Mouse (Mus musculus): Measurements from ENCODE around the gene Fbl. TPM values are rescaled to one million over a fixed set of nuclear protein-coding genes. Genes with fewer than 3 reads are reported as not detected.

Fbl gene
- polyA plus RNA-seq, 1 experiment from 2014 or later = 42.4 TPM

DNA sequence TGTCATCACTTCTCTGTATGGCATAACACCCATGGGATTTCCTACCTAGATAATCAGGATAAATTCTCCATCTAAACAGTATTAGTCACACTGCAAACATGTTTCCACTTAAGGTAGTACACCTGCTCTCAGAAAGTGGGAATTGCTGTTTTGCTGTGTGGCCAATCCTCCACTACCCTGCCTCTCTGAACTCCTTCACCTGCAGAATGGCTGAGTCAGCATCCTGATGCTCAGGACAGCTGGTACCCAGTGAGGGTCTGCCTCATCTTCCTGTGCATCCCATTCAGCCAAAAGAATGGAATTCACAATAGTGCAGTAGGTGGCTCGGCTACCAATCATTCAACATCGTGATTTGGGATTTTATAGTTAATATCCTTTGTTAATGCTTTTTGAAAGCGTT lies 9.6 kb upstream of the Fbl start:
- H3K9me3 ChIP-seq (ENCODE audit: control insufficient read depth, low read length) = no peaks in the 10 kb centered on the region
- H3K4me3 ChIP-seq (ENCODE audit: low read depth, low read length) = no peak overlapping the region
- DNase-seq (ENCODE audit: low spot score) = no peak
- no peaks in the 10 kb centered on the region for H3K4me1 ChIP-seq (ENCODE audit: control insufficient read depth, insufficient read depth, low read length)
- H3K36me3 ChIP-seq (ENCODE audit: control insufficient read depth, insufficient read depth, low read length) = no peaks in the 10 kb centered on the region
- no peak overlapping the region for H3K9ac ChIP-seq (ENCODE audit: low read depth, low read length)
- WGBS = 88% methylated on average over 3 of the region's 3 CpGs
- no peak overlapping the region for H3K27ac ChIP-seq (replicated peaks; ENCODE audit: low read depth, low read length)
- no peaks in the 10 kb centered on the region for H3K27me3 ChIP-seq (replicated peaks; ENCODE audit: control insufficient read depth, insufficient read depth, low read length)
- no peak for ATAC-seq (ENCODE audit: low read depth)
- H3K4me2 ChIP-seq (ENCODE audit: low read depth, low read length) = no peak overlapping the region

DNA sequence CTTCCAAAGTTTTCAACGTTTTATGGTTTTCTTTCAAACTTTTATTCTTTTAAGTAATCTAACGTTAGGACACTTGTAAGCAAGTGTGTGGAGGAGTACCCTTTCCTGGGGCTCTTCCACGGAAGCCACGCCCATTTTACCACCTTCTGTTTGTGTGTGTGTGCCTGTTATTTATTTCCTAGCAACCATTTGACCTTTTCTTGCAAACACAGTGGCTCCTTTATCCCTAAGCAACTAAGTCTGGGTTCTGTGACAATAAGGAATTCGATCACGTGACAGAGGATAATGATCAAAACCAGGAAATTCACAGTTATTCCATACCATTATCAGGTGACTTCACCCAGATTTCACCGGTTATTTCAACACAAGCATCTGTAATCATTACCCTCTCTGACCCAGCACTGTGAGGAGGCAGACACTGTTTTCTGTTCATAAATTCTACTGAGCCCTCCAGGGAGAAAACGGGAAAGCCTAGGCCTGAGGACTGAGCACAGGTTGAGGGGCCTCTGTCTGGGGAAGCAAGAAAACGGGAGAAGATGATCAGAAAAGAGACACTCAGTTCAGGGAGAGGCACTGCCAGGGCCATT lies 8.3 kb upstream of the Fbl start:
- Histone ChIP-seq H3K4me2 (ENCODE audit: low read depth, low read length) (no peak overlapping the region), H3K4me3 (ENCODE audit: low read depth, low read length) (no peak overlapping the region), H3K27me3 (replicated peaks; ENCODE audit: control insufficient read depth, insufficient read depth, low read length) (no peaks in the 10 kb centered on the region), H3K9ac (ENCODE audit: low read depth, low read length) (no peak overlapping the region), H3K9me3 (ENCODE audit: control insufficient read depth, low read length) (0 out of 2 replicates have a peak, but pooled peaks cover 6% of the 10 kb centered on the region), H3K27ac (replicated peaks; ENCODE audit: low read depth, low read length) (no peak overlapping the region), H3K4me1 (ENCODE audit: control insufficient read depth, insufficient read depth, low read length) (no peaks in the 10 kb centered on the region), H3K36me3 (ENCODE audit: control insufficient read depth, insufficient read depth, low read length) (no peaks in the 10 kb centered on the region)
- 54% methylated on average over 9 of the region's 9 CpGs for WGBS
- DNase-seq (ENCODE audit: low spot score) (no peak), ATAC-seq (ENCODE audit: low read depth) (no peak)

DNA sequence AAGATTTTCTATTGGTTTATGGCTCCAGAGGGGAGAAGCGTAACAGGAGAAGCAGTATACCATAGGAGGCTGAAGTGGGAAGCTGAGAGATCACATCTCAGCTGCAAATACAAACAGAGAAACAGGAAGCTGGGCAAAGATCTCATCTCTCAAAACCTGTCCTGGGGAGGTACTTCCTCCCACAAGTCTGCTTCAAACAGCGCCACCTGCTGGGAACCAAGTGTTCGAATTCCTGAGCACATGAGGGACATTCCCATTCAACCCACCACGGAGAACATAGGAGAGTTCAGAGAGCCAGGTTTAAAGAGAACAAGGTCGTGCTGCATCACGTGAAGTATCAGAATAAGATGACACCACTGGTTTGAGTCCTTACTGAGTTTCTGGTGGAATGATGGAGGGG lies 4.1 kb upstream of the Fbl start:
- Histone ChIP-seq H3K27me3 (replicated peaks; ENCODE audit: control insufficient read depth, insufficient read depth, low read length) (no peaks in the 10 kb centered on the region), H3K4me2 (ENCODE audit: low read depth, low read length) (no peak overlapping the region), H3K9me3 (ENCODE audit: control insufficient read depth, low read length) (0 out of 2 replicates have a peak, but pooled peaks cover 6% of the 10 kb centered on the region), H3K4me1 (ENCODE audit: control insufficient read depth, insufficient read depth, low read length) (peaks cover 2% of the 10 kb centered on the region; the same call in 1 of the 2 replicates), H3K36me3 (ENCODE audit: control insufficient read depth, insufficient read depth, low read length) (no peaks in the 10 kb centered on the region), H3K4me3 (ENCODE audit: low read depth, low read length) (no peak overlapping the region), H3K27ac (replicated peaks; ENCODE audit: low read depth, low read length) (no peak overlapping the region), H3K9ac (ENCODE audit: low read depth, low read length) (no peak overlapping the region)
- ATAC-seq (ENCODE audit: low read depth) (no peak), DNase-seq (ENCODE audit: low spot score) (no peak)
- WGBS = 82% methylated on average over 6 of the region's 6 CpGs

DNA sequence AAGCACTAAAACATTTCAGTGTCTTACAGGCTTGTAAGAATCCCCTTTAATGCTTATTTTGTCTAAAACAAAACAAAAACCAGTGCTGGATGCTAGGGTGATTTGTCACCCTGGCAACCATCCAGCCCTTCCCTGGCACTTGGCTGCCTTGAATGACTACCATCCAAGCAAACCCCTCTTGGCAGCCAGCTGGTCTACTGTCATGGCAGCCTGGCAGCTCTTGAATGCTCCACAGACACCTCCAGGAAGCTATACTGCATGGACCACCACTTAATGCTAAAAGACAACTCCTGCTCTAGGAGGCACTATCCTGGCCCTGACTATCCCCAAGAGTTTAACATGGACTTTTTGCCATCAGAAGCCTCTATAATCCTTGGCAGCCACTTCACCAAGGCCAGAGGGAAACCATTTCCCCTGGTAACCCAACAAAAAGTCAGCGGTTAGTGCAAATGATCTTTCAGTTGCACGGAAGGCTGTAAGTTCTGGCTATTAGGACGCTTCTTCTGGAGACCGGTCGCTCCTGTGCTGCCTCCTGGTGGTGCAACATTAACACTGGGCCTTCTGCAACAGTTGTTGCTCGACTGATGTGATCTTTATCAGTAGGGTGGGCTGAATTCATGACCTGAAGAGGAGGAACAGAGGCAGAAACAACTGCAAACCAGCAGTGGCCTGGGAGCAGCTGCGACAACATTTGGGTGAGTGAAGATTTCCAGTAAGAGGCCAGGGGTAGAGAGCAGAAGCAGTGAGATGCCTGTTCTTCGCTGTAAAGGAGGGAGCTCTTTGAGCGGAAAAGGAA lies 992 bp upstream of the Fbl start:
- Histone ChIP-seq H3K4me1 (ENCODE audit: control insufficient read depth, insufficient read depth, low read length) (peaks cover 10% of the 10 kb centered on the region), H3K9me3 (ENCODE audit: control insufficient read depth, low read length) (0 out of 2 replicates have a peak, but pooled peaks cover 6% of the 10 kb centered on the region), H3K27ac (replicated peaks; ENCODE audit: low read depth, low read length) (peak overlapping the region; percentile 89), H3K36me3 (ENCODE audit: control insufficient read depth, insufficient read depth, low read length) (no peaks in the 10 kb centered on the region), H3K9ac (ENCODE audit: low read depth, low read length) (peak overlapping the region; percentile 88), H3K27me3 (replicated peaks; ENCODE audit: control insufficient read depth, insufficient read depth, low read length) (no peaks in the 10 kb centered on the region), H3K4me3 (ENCODE audit: low read depth, low read length) (peak overlapping the region; percentile 85), H3K4me2 (ENCODE audit: low read depth, low read length) (peak overlapping the region; percentile 76)
- WGBS = 10% methylated on average over 9 of the region's 9 CpGs
- peak; percentile 27; the same call in 1 of the 2 replicates for ATAC-seq (ENCODE audit: low read depth)
- peak; percentile 84 for DNase-seq (ENCODE audit: low spot score)

DNA sequence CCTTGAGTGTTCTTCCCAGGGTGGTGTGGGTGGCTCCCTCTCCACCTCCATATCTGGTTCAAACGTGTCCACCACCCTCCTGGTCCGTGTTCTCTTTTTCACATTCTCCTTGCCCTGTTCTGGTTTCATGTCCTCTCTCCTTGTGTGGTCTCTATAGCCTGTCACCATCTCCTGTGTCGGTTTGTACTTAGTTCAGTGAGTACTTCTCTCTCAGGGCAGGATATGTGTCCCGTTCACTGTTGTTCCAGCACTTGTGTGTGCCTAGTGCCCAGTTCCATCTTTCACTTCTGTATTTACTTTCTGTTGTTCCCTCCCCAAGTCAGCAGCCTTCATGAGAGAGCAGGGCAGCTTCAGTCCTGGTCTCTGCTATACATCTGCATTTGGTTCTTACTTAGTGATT lies 5.8 kb downstream of the Fbl start:
- Histone ChIP-seq H3K9ac (ENCODE audit: low read depth, low read length) (no peak overlapping the region), H3K27me3 (replicated peaks; ENCODE audit: control insufficient read depth, insufficient read depth, low read length) (no peaks in the 10 kb centered on the region), H3K27ac (replicated peaks; ENCODE audit: low read depth, low read length) (no peak overlapping the region), H3K36me3 (ENCODE audit: control insufficient read depth, insufficient read depth, low read length) (peaks cover 38% of the 10 kb centered on the region), H3K4me3 (ENCODE audit: low read depth, low read length) (no peak overlapping the region), H3K9me3 (ENCODE audit: control insufficient read depth, low read length) (no peaks in the 10 kb centered on the region), H3K4me1 (ENCODE audit: control insufficient read depth, insufficient read depth, low read length) (peaks cover 9% of the 10 kb centered on the region), H3K4me2 (ENCODE audit: low read depth, low read length) (no peak overlapping the region)
- WGBS = 84% methylated on average over 4 of the region's 4 CpGs
- DNase-seq (ENCODE audit: low spot score) (no peak), ATAC-seq (ENCODE audit: low read depth) (no peak)

DNA sequence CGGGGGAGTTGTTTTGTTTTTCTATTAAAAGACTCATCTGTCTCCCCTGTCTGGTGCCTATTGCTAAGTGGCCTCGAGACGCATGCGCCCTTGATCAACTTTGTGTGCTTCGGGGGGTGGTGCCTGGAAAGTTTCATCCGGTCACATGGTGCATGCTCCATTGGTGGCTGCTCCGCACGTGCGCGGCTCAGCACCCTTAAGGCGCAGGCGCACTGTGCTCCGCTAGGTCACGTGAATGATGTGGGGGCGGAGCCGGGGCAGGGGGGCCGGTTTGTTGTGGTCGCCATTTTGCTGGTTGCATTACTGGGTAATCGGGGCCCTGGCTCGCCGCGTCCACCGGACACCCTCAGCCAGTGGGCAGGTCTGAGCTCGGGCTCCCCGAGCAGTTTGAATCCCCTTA lies 9.7 kb downstream of the Fbl start, which contains the start of gene Dyrk1b:
Gene Dyrk1b, plus strand, starts transcription at position 242 of the 400 bp plus-strand sequence.
- ATAC-seq (ENCODE audit: low read depth) = peak; percentile 90
- no peaks in the 10 kb centered on the region for H3K27me3 ChIP-seq (replicated peaks; ENCODE audit: control insufficient read depth, insufficient read depth, low read length)
- peaks cover 70% of the 10 kb centered on the region for H3K36me3 ChIP-seq (ENCODE audit: control insufficient read depth, insufficient read depth, low read length)
- H3K4me3 ChIP-seq (ENCODE audit: low read depth, low read length) = peak within 1 kb of the TSS; percentile 95
- peaks cover 6% of the 10 kb centered on the region; the same call in 1 of the 2 replicates for H3K4me1 ChIP-seq (ENCODE audit: control insufficient read depth, insufficient read depth, low read length)
- WGBS = 0% methylated on average over 25 of the region's 25 CpGs
- peak within 1 kb of the TSS; percentile 92 for H3K27ac ChIP-seq (replicated peaks; ENCODE audit: low read depth, low read length)
- H3K4me2 ChIP-seq (ENCODE audit: low read depth, low read length) = peak within 1 kb of the TSS; percentile 81
- no peaks in the 10 kb centered on the region for H3K9me3 ChIP-seq (ENCODE audit: control insufficient read depth, low read length)
- H3K9ac ChIP-seq (ENCODE audit: low read depth, low read length) = peak within 1 kb of the TSS; percentile 90
- DNase-seq (ENCODE audit: low spot score) = peak; percentile 99

DNA sequence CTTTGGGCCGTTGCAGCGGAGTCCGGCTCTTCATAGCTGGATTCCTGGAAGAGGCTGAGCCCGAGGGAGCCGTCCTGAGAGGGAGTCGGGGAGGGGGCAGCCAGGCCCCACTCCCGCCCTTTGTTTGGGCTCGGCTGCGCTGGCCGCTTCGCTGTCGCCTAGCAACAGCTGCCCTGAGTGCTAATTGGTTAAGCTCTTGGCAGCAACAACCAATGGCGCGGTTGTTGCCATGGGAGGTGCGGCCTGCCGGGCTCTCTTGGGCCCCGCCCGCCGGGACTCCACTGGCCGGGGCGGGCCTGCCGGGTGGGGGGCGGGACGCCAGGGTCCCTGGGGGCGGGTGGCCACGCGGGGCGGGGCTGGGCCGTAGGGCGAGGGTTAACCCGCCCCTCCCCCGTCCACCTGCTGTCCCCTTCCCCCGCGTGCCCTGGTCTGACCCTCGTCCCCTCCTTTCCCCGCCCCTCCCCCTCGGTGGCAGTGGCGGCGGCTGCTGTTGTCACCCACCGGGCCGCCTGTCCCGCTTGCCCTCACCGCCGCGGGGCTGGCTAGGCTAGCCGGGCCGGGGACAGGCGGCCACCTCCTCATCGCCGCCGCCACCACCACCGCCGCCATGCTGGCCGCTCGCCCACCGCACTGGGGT lies 10.3 kb downstream of the Fbl start:
- H3K4me1 ChIP-seq (ENCODE audit: control insufficient read depth, insufficient read depth, low read length) = peaks cover 6% of the 10 kb centered on the region; the same call in 1 of the 2 replicates
- peak overlapping the region; percentile 92 for H3K27ac ChIP-seq (replicated peaks; ENCODE audit: low read depth, low read length)
- ATAC-seq (ENCODE audit: low read depth) (peak; percentile 95), DNase-seq (ENCODE audit: low spot score) (peak; percentile 99)
- 0% methylated on average over 20 of the region's 56 CpGs for WGBS
- H3K4me3 ChIP-seq (ENCODE audit: low read depth, low read length) = peak overlapping the region; percentile 95
- H3K9ac ChIP-seq (ENCODE audit: low read depth, low read length) = peak overlapping the region; percentile 90
- no peaks in the 10 kb centered on the region for H3K27me3 ChIP-seq (replicated peaks; ENCODE audit: control insufficient read depth, insufficient read depth, low read length)
- no peaks in the 10 kb centered on the region for H3K9me3 ChIP-seq (ENCODE audit: control insufficient read depth, low read length)
- peaks cover 74% of the 10 kb centered on the region for H3K36me3 ChIP-seq (ENCODE audit: control insufficient read depth, insufficient read depth, low read length)
- peak overlapping the region; percentile 81 for H3K4me2 ChIP-seq (ENCODE audit: low read depth, low read length)

DNA sequence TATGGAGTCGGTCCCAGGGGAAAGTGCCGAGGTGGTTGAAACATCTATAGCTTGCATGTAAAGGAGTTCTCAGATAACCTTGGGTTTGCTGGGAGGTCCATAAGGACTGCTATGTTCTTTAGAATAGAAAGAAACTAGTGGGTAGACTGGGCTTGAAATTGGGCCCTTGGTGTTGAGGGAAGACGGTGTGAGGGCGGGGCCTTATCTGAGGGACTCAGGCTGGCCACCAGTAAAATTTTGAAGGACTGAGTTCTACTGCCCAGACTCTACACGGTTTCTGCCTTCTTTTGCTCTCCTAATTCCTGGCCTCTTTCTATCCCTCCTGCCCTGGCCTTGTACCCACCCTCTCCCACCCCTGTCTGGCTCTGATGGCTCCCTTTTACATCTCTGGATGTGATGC lies 11.4 kb downstream of the Fbl start:
- 74% methylated on average over 5 of the region's 5 CpGs for WGBS
- peak overlapping the region; percentile 81 for H3K4me2 ChIP-seq (ENCODE audit: low read depth, low read length)
- no peak overlapping the region for H3K27ac ChIP-seq (replicated peaks; ENCODE audit: low read depth, low read length)
- DNase-seq (ENCODE audit: low spot score) = no peak
- peaks cover 6% of the 10 kb centered on the region; the same call in 1 of the 2 replicates for H3K4me1 ChIP-seq (ENCODE audit: control insufficient read depth, insufficient read depth, low read length)
- peaks cover 75% of the 10 kb centered on the region for H3K36me3 ChIP-seq (ENCODE audit: control insufficient read depth, insufficient read depth, low read length)
- H3K27me3 ChIP-seq (replicated peaks; ENCODE audit: control insufficient read depth, insufficient read depth, low read length) = no peaks in the 10 kb centered on the region
- H3K4me3 ChIP-seq (ENCODE audit: low read depth, low read length) = peak overlapping the region; percentile 95
- H3K9ac ChIP-seq (ENCODE audit: low read depth, low read length) = peak overlapping the region; percentile 90
- H3K9me3 ChIP-seq (ENCODE audit: control insufficient read depth, low read length) = no peaks in the 10 kb centered on the region
- no peak for ATAC-seq (ENCODE audit: low read depth)
